Mouse (Mus musculus) urinary bladder, postnatal 36 days (tissue): ENCODE results near the gene Zzz3.

Experiments
- DNase-seq, 2 experiments: peaks; one replicate each; pipeline ENCODE4 v3.0.0; 2022; ENCODE audit warnings: low spot score in 2 of 2, mixed read lengths in 1 of 2

Gene Zzz3

GRCm38 (mm10) chr3:152495415-152495898, 100.2 kb downstream of the Zzz3 start:
- DNase-seq, result no peak

- no peak for DNase-seq
Observed at GRCm38 (mm10) chr3:152497084-152497483, 101.8 kb downstream of the Zzz3 start.

- no peak for DNase-seq
Observed at GRCm38 (mm10) chr3:152497842-152498241, 102.6 kb downstream of the Zzz3 start.

GRCm38 (mm10) chr3:152498968-152499696, 103.9 kb downstream of the Zzz3 start:
- no peak for DNase-seq

- no peak for DNase-seq
Observed at GRCm38 (mm10) chr3:152507900-152508299, 112.6 kb downstream of the Zzz3 start.

- DNase-seq, result no peak
Observed at GRCm38 (mm10) chr3:152508419-152508993, 113.2 kb downstream of the Zzz3 start.

- no peak for DNase-seq
Observed at GRCm38 (mm10) chr3:152509268-152509667, 114.0 kb downstream of the Zzz3 start.
